Mouse (Mus musculus) midbrain, embryonic 11.5 days (tissue): Measurements from ENCODE around the gene Gpr152. TPM values are rescaled to one million over a fixed set of nuclear protein-coding genes. Genes with fewer than 3 reads are reported as not detected.

Source experiments
- ATAC-seq: fragments of 200-750 bp; cut with Nextera tagmentation; 2 replicates; pipeline ENCODE4 v1.8.0; 2017; ENCODE audit warnings: moderate TSS enrichment, moderate library complexity; ENCODE audit not compliant: low FRiP score
- DNase-seq: peaks from one replicate; pipeline ENCODE4 v3.0.0; 2015; ENCODE audit warnings: low spot score; ENCODE audit errors: missing footprints
- H3K27ac ChIP-seq: fragments of 300-500 bp; sonication (generic); 2 replicates; pipeline ENCODE4 v1.5.1; 2014; ENCODE audit warnings: low read depth, low read length
- H3K27me3 ChIP-seq: fragments of 300-500 bp; sonication (generic); 2 replicates; pipeline ENCODE4 v1.6.1; 2014; ENCODE audit warnings: mild to moderate bottlenecking, low read length, moderate library complexity, mixed read lengths; ENCODE audit not compliant: control insufficient read depth, insufficient read depth
- H3K36me3 ChIP-seq: fragments of 300-500 bp; sonication (generic); 2 replicates; pipeline ENCODE4 v1.6.1; 2014; ENCODE audit warnings: mild to moderate bottlenecking, low read length, moderate library complexity, mixed read lengths; ENCODE audit not compliant: control insufficient read depth, insufficient read depth
- H3K4me1 ChIP-seq: fragments of 300-500 bp; sonication (generic); 2 replicates; pipeline ENCODE4 v1.6.1; 2014; ENCODE audit warnings: low read length; ENCODE audit not compliant: control insufficient read depth, insufficient read depth
- H3K4me2 ChIP-seq: fragments of 300-500 bp; sonication (generic); 2 replicates; pipeline ENCODE4 v1.6.1; 2014; ENCODE audit warnings: mild to moderate bottlenecking, moderate library complexity
- H3K4me3 ChIP-seq: fragments of 300-500 bp; sonication (generic); 2 replicates; pipeline ENCODE4 v1.5.1; 2014; ENCODE audit warnings: low read depth, low read length
- H3K9ac ChIP-seq: fragments of 300-500 bp; sonication (generic); 2 replicates; pipeline ENCODE4 v1.6.1; 2014; ENCODE audit warnings: low read length
- H3K9me3 ChIP-seq: fragments of 300-500 bp; sonication (generic); 2 replicates; pipeline ENCODE4 v1.6.1; 2016; ENCODE audit warnings: low read length; ENCODE audit not compliant: control insufficient read depth
- WGBS: fragments of 180-500 bp; shearing (Covaris S2); extraction: QIAGEN DNeasy Blood & Tissue Kit; methylation state at CpG from one replicate; pipeline ENCODE4 v1.1.7; 2014; 5-methylcytosine and 5-hydroxymethylcytosine counted together
- polyA plus RNA-seq: library from polyadenylated mRNA; unstranded; fragments of >200 nt; fragmentation: Nextera tagmentation; extraction: Ambion mirVana; gene quantifications from 2 replicates; pipeline ENCODE4 v1.2.1, GENCODE M21; 2014

Gene Gpr152
- polyA plus RNA-seq, 1 experiment from 2014 or later, result not detected

DNA sequence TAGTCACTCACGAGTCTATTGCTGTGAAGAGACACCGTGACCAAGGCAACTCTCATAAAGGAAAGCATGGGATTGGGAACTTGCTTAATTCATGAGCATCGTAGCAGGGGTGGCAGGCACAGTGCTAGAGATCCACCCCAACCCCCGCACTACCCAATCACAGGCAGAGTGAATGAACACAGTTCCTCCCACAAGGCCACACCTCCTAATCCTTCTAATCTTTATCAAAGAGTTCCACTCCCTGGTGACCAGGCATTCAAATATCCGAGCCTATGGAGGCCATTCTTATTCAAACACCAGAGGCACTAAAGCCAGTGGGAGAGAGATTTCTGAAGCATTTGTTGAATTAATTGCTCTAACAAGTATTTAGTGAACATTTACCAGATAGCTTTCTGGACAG lies 6.3 kb downstream of the Gpr152 start:
- Histone ChIP-seq H3K27me3 (no peaks in the 10 kb centered on the region), H3K9ac (no peak overlapping the region), H3K4me3 (no peak overlapping the region), H3K27ac (no peak overlapping the region), H3K4me1 (peaks cover 14% of the 10 kb centered on the region), H3K9me3 (no peaks in the 10 kb centered on the region), H3K4me2 (no peak overlapping the region), H3K36me3 (peaks cover 8% of the 10 kb centered on the region)
- 77% methylated on average over 5 of the region's 5 CpGs for WGBS
- DNase-seq (no peak), ATAC-seq (no peak)

DNA sequence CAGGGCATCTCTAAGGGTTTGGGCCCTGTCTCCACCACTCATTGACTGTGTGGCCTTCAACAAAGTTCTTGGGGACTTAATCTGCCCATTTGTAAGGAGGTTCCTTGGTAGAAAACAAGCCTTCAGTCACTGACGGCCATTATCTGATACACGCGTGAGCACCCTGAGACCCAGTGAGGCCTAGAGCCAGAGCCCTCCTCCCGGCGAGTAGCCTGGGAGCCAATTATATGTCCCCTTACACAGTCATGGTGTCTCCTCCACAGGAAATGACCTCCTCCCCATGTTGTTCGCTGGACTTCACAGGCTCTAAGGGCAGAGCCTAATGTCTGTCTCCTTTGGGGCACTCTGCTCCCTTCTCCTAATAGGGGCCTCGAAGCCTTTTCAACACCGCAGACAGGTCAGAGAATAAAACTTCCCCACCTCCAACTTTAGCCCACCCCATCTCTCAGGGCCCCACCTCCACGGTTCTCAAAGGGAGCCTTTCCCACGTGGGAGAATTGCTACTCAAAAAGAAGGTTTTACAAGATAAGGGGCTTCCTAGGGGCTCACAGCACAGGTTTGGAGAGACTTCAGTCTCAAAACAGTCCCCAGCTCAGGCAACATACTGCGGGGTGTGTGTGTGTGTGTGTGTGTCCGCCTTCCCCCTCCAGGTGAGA lies 6.9 kb downstream of the Gpr152 start:
- DNase-seq (no peak), ATAC-seq (no peak)
- Histone ChIP-seq H3K9me3 (no peaks in the 10 kb centered on the region), H3K27me3 (no peaks in the 10 kb centered on the region), H3K36me3 (peaks cover 10% of the 10 kb centered on the region), H3K4me1 (peaks cover 14% of the 10 kb centered on the region), H3K4me3 (no peak overlapping the region), H3K27ac (no peak overlapping the region), H3K9ac (no peak overlapping the region), H3K4me2 (no peak overlapping the region)
- WGBS, result 66% methylated on average over 12 of the region's 12 CpGs

DNA sequence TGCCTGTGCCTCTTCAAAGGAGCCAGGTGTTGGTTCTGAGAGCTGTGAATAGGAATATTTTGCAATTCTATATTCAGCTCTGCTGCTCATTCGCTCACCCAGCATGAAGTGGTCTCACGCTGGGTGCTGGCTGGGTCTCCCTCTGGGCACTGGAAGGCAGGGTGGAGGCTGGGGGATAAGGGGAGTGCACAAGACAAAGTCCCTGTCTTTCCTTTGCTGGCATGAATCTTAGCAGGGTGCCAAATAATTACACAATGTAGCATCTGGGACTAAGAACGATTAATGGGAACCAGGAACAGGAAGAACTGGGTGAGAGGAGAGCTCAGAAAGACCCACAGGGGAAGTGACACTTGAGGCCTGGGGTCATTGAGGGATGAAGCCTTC lies 7.4 kb downstream of the Gpr152 start:
- H3K36me3 ChIP-seq, result peaks cover 10% of the 10 kb centered on the region
- H3K9me3 ChIP-seq, result no peaks in the 10 kb centered on the region
- no peak overlapping the region for H3K27ac ChIP-seq
- ATAC-seq (no peak), DNase-seq (no peak)
- WGBS, result 44% methylated on average over 3 of the region's 3 CpGs
- H3K4me1 ChIP-seq, result peaks cover 14% of the 10 kb centered on the region
- H3K4me2 ChIP-seq, result no peak overlapping the region
- H3K9ac ChIP-seq, result no peak overlapping the region
- no peak overlapping the region for H3K4me3 ChIP-seq
- no peaks in the 10 kb centered on the region for H3K27me3 ChIP-seq

GRCm38 (mm10) chr19:4147782-4148490 lies 8.3 kb downstream of the Gpr152 start:
- peak overlapping the region; percentile 31 for H3K4me2 ChIP-seq
- peak; percentile 61 for ATAC-seq
- no peaks in the 10 kb centered on the region for H3K9me3 ChIP-seq
- 32% methylated on average over 9 of the region's 9 CpGs for WGBS
- peak overlapping the region; percentile 84 for H3K4me3 ChIP-seq
- peaks cover 10% of the 10 kb centered on the region for H3K36me3 ChIP-seq
- no peak for DNase-seq
- no peak overlapping the region for H3K27ac ChIP-seq
- H3K9ac ChIP-seq, result peak overlapping the region; percentile 26; the same call in 1 of the 2 replicates
- H3K4me1 ChIP-seq, result peaks cover 14% of the 10 kb centered on the region
- H3K27me3 ChIP-seq, result no peaks in the 10 kb centered on the region

GRCm38 (mm10) chr19:4148491-4148806 lies 8.9 kb downstream of the Gpr152 start, which contains the start of gene Coro1b:
Gene Coro1b, plus strand, starts transcription at chr19:4148619.
- Histone ChIP-seq H3K27ac (no peak within 1 kb of the TSS), H3K4me3 (peak within 1 kb of the TSS; percentile 84), H3K9ac (peak within 1 kb of the TSS; percentile 83), H3K9me3 (no peaks in the 10 kb centered on the region), H3K36me3 (peaks cover 10% of the 10 kb centered on the region), H3K4me1 (peaks cover 14% of the 10 kb centered on the region), H3K4me2 (peak within 1 kb of the TSS; percentile 90), H3K27me3 (no peaks in the 10 kb centered on the region)
- DNase-seq, result peak; percentile 99
- WGBS, result under 1% methylated on average over 33 of the region's 33 CpGs
- peak; percentile 96 for ATAC-seq

GRCm38 (mm10) chr19:4148819-4149218 lies 9.2 kb downstream of the Gpr152 start:
- 3% methylated on average over 7 of the region's 8 CpGs for WGBS
- no peak overlapping the region for H3K27ac ChIP-seq
- no peak for DNase-seq

GRCm38 (mm10) chr19:4149283-4149682 lies 9.7 kb downstream of the Gpr152 start:
- Histone ChIP-seq H3K4me2 (peak overlapping the region; percentile 90), H3K36me3 (peaks cover 10% of the 10 kb centered on the region), H3K27me3 (no peaks in the 10 kb centered on the region), H3K4me3 (peak overlapping the region; percentile 84), H3K9ac (peak overlapping the region; percentile 83), H3K4me1 (peaks cover 14% of the 10 kb centered on the region), H3K27ac (no peak overlapping the region), H3K9me3 (no peaks in the 10 kb centered on the region)
- ATAC-seq (no peak), DNase-seq (no peak)
- 91% methylated on average over 11 of the region's 11 CpGs for WGBS

More at GRCm38 (mm10) chr19:4148819-4149218, 9.2 kb downstream of the Gpr152 start:
- H3K4me1 ChIP-seq, result peaks cover 14% of the 10 kb centered on the region
- H3K36me3 ChIP-seq, result peaks cover 10% of the 10 kb centered on the region
- H3K27me3 ChIP-seq, result no peaks in the 10 kb centered on the region
- no peaks in the 10 kb centered on the region for H3K9me3 ChIP-seq
- ATAC-seq, result no peak; the same call in 1 of the 2 replicates
- peak overlapping the region; percentile 90 for H3K4me2 ChIP-seq
- peak overlapping the region; percentile 83 for H3K9ac ChIP-seq
- H3K4me3 ChIP-seq, result peak overlapping the region; percentile 84

DNA sequence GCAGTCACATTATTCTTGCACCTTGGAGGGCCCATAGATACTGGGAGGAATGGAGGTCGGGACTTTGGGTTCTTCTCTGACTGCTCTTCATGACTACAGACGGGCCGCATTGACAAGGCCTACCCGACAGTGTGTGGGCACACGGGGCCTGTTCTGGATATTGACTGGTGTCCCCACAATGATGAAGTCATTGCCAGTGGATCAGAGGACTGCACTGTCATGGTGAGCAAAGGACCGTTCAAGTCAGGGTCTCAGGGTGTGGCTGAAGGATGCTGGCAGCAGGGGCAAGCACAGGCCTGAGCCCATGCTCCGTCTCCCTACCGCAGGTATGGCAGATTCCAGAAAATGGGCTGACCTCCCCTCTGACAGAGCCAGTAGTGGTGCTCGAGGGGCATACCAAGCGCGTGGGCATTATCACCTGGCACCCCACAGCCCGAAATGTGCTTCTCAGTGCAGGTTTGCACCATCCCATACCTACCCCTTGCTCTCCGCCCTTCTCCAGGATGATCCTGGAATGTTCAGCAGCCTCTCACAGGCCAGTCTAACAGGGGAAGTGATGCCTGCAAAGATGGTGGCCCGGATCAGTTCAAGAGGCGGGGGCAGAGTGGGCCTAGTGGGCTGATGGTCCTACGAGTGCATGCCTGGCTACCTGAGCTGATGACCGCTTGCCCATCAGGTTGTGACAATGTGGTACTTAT lies 10.3 kb downstream of the Gpr152 start:
- Histone ChIP-seq H3K4me2 (no peak overlapping the region), H3K27ac (no peak overlapping the region), H3K4me3 (no peak overlapping the region), H3K4me1 (peaks cover 14% of the 10 kb centered on the region), H3K27me3 (no peaks in the 10 kb centered on the region), H3K9me3 (no peaks in the 10 kb centered on the region), H3K36me3 (peaks cover 10% of the 10 kb centered on the region), H3K9ac (no peak overlapping the region)
- 96% methylated on average over 17 of the region's 17 CpGs for WGBS
- DNase-seq (no peak), ATAC-seq (no peak)
